Mouse (Mus musculus) intestine, postnatal 0 days (tissue): Measurements from ENCODE around the gene Zfpl1. TPM values are rescaled to one million over a fixed set of nuclear protein-coding genes. Genes with fewer than 3 reads are reported as not detected.
A peak's percentile ranks its signal among the peaks of the same experiment; 100 is the strongest.

ENCODE experiments used
- ATAC-seq: fragments of 200-750 bp; cut with Nextera tagmentation; 2 replicates; pipeline ENCODE4 v1.8.0; 2017; ENCODE audit warnings: mild to moderate bottlenecking, moderate TSS enrichment, moderate library complexity
- H3K27ac ChIP-seq: fragments of 300-500 bp; sonication (generic); 2 replicates; pipeline ENCODE4 v1.5.1; 2014; ENCODE audit warnings: mild to moderate bottlenecking, low read depth, low read length, moderate library complexity
- H3K27me3 ChIP-seq: fragments of 300-500 bp; sonication (generic); replicated peaks from 2 replicates; pipeline ENCODE4 v1.6.1; 2014; ENCODE audit warnings: low read length, mixed read lengths; ENCODE audit not compliant: control insufficient read depth, insufficient read depth
- H3K36me3 ChIP-seq: fragments of 300-500 bp; sonication (generic); 2 replicates; pipeline ENCODE4 v1.6.1; 2014; ENCODE audit warnings: mild to moderate bottlenecking, moderate library complexity; ENCODE audit not compliant: control insufficient read depth, insufficient read depth
- H3K4me1 ChIP-seq: fragments of 300-500 bp; sonication (generic); replicated peaks from 2 replicates; pipeline ENCODE4 v1.6.1; 2014; ENCODE audit warnings: antibody characterized with exemption, low read length, mixed read lengths; ENCODE audit not compliant: control insufficient read depth, insufficient read depth
- H3K4me2 ChIP-seq: fragments of 300-500 bp; sonication (generic); replicated peaks from 2 replicates; pipeline ENCODE4 v1.6.1; 2014; ENCODE audit warnings: low read depth, mild to moderate bottlenecking, moderate library complexity
- H3K4me3 ChIP-seq: fragments of 300-500 bp; sonication (generic); 2 replicates; pipeline ENCODE4 v1.5.1; 2014; ENCODE audit warnings: low read depth, low read length
- H3K9ac ChIP-seq: fragments of 300-500 bp; sonication (generic); 2 replicates; pipeline ENCODE4 v1.6.1; 2014; ENCODE audit warnings: mild to moderate bottlenecking, low read depth, low read length
- H3K9me3 ChIP-seq: fragments of 300-500 bp; sonication (generic); 2 replicates; pipeline ENCODE4 v1.6.1; 2016; ENCODE audit warnings: mixed run types; ENCODE audit not compliant: control insufficient read depth
- CTCF ChIP-seq: sonication (generic); IDR thresholded peaks from 2 replicates; pipeline ENCODE4 v1.5.1; 2016; ENCODE audit warnings: low read depth, mild to moderate bottlenecking, control low read depth, antibody characterized with exemption, moderate library complexity
- WGBS: fragments of 180-500 bp; shearing (Covaris S2); extraction: QIAGEN DNeasy Blood & Tissue Kit; methylation state at CpG from one replicate; pipeline ENCODE4 v1.1.7; 2014; 5-methylcytosine and 5-hydroxymethylcytosine counted together
- polyA plus RNA-seq: library from polyadenylated mRNA; unstranded; fragments of >200 nt; fragmentation: Nextera tagmentation; extraction: Ambion mirVana; gene quantifications from 2 replicates; pipeline ENCODE4 v1.2.1, GENCODE M21; 2015

Zfpl1 gene
- polyA plus RNA-seq, 1 experiment from 2014 or later = 54.9 TPM

DNA sequence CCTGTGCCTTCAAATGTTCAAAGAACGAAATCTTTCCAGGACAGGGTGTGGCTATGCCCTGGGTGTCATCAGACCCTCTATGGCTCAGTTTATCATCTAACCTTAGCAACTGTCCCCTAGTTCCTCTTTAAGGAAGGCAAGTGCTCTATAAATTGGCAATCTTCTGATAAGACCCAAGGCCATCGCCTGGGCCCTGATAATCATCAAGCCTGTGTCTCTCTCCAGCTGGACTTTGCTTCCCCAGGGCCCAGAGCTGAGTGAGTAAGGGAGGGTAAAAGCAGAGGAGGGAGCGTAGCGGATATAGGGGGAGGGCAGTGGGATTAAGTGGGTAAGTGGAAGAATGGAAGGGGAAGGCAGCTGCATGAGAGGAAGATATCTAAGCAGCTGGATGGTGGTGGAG lies 19.7 kb upstream of the Zfpl1 start:
- Histone ChIP-seq H3K27ac (peak overlapping the region; percentile 31; the same call in 1 of the 2 replicates), H3K27me3 (no peaks in the 10 kb centered on the region), H3K9me3 (no peaks in the 10 kb centered on the region), H3K4me3 (no peak overlapping the region), H3K9ac (no peak overlapping the region), H3K4me2 (peak overlapping the region; percentile 63; the same call in 1 of the 2 replicates), H3K36me3 (peaks cover 5% of the 10 kb centered on the region; the same call in 1 of the 2 replicates), H3K4me1 (0 out of 2 replicates have a peak, but pooled peaks cover 5% of the 10 kb centered on the region)
- WGBS = 34% methylated on average over 4 of the region's 4 CpGs
- ATAC-seq = peak; percentile 41
- no peak for TF ChIP-seq CTCF

DNA sequence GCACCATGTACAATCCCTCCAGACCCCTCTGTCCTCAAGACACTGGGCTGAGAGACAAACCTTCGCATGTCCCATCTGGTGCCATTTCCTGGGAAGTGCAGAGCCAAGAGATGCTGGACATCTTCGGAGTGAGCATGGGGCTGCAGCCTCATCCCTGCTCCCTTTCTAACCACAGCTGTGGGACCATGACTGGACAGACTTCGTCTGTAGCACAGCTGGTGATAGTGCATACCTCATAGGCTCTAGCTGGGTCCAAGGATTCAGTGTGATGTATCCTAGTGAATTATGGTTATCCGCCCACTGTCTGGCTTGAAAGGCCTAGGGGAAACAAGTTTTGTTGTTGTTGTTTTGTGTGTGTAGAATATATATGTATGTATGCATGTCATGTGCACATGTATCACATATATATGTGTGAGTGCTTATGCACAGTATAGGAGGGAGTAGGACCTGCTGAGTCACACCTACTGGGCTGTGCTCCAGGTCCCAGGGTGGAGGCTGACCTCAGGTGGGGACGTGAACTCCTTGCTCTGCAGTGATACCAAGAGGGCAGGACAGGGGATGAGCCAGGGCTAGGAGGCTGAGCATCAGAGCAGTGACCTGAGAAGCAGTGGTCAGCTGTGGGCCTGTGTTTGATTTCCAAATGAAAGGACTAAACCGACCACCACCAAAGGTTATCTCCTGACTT lies 17.6 kb upstream of the Zfpl1 start:
- Histone ChIP-seq H3K27me3 (no peaks in the 10 kb centered on the region), H3K36me3 (no peaks in the 10 kb centered on the region), H3K4me1 (0 out of 2 replicates have a peak, but pooled peaks cover 5% of the 10 kb centered on the region), H3K4me2 (no peak overlapping the region), H3K9ac (no peak overlapping the region), H3K9me3 (no peaks in the 10 kb centered on the region), H3K4me3 (no peak overlapping the region), H3K27ac (no peak overlapping the region)
- no peak for TF ChIP-seq CTCF
- ATAC-seq = no peak
- 74% methylated on average over 6 of the region's 6 CpGs for WGBS

- Histone ChIP-seq H3K9ac (no peak overlapping the region), H3K36me3 (no peaks in the 10 kb centered on the region), H3K27me3 (no peaks in the 10 kb centered on the region), H3K27ac (no peak overlapping the region), H3K4me3 (no peak overlapping the region), H3K9me3 (no peaks in the 10 kb centered on the region), H3K4me2 (no peak overlapping the region), H3K4me1 (0 out of 2 replicates have a peak, but pooled peaks cover 5% of the 10 kb centered on the region)
- 63% methylated on average over 6 of the region's 6 CpGs for WGBS
- TF ChIP-seq CTCF = no peak
- no peak for ATAC-seq
Measured at GRCm38 (mm10) chr19:6101186-6101585, 16.4 kb upstream of the Zfpl1 start.

DNA sequence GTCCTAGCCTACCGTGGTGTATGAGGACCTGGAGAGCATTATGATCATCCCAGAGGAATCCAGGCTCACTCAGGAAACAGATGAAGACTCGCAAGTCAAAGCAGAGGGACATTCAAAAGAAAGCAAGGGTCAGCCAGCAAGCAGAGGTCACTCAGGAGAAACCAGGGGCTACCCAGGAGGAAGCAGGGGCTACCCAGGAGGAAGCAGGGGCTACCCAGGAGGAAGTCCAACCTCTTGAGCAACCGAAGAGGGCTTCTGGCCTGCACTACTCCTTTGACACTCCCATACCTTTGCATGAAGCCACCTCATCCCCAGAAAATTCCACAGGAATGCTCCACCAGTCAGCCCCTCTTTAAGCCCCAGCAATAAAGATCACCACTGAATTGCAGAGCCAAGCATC lies 13.1 kb upstream of the Zfpl1 start:
- TF ChIP-seq CTCF = no peak
- Histone ChIP-seq H3K27me3 (no peaks in the 10 kb centered on the region), H3K4me3 (no peak overlapping the region), H3K4me2 (no peak overlapping the region), H3K27ac (no peak overlapping the region), H3K4me1 (no peaks in the 10 kb centered on the region), H3K36me3 (peaks cover 12% of the 10 kb centered on the region; the same call in 1 of the 2 replicates), H3K9ac (no peak overlapping the region), H3K9me3 (no peaks in the 10 kb centered on the region)
- WGBS = 83% methylated on average over 3 of the region's 3 CpGs
- no peak for ATAC-seq

DNA sequence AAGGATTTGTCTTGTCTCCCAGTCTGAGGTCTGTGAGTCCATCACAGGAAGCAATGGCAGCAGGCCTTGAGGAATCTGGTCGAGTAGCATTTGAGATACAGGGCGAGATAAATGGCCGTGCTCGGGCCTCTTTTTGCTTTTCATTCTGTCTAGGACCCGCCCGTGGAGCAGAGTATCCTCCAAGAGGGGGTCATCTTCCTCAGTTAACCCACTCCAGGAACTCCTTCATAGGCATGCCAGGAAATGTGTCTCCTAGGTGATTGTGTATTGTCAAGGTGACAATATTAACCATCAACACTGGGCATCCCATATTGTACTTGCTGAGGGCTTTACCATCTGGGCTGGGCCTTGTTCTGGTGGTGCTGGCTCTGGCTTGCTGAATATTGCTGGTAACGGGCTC lies 9.4 kb upstream of the Zfpl1 start, which contains the start of gene AC131692.1:
Gene AC131692.1, plus strand, starts transcription at position 301 of the 400 bp plus-strand sequence.
- H3K27me3 ChIP-seq = no peaks in the 10 kb centered on the region
- ATAC-seq = no peak
- H3K4me2 ChIP-seq = no peak within 1 kb of the TSS
- no peak within 1 kb of the TSS for H3K9ac ChIP-seq
- WGBS = 84% methylated on average over 7 of the region's 7 CpGs
- no peak within 1 kb of the TSS for H3K4me3 ChIP-seq
- no peak for TF ChIP-seq CTCF
- H3K9me3 ChIP-seq = no peaks in the 10 kb centered on the region
- H3K27ac ChIP-seq = no peak within 1 kb of the TSS
- H3K4me1 ChIP-seq = no peaks in the 10 kb centered on the region
- peaks cover 22% of the 10 kb centered on the region; the same call in 1 of the 2 replicates for H3K36me3 ChIP-seq

GRCm38 (mm10) chr19:6088841-6089240 lies 4.1 kb upstream of the Zfpl1 start:
- ATAC-seq = no peak
- Histone ChIP-seq H3K36me3 (peaks cover 22% of the 10 kb centered on the region), H3K9ac (no peak overlapping the region), H3K4me1 (no peaks in the 10 kb centered on the region; the same call in 1 of the 2 replicates), H3K27ac (no peak overlapping the region), H3K4me2 (no peak overlapping the region), H3K9me3 (no peaks in the 10 kb centered on the region), H3K27me3 (no peaks in the 10 kb centered on the region), H3K4me3 (no peak overlapping the region)
- WGBS = 84% methylated on average over 13 of the region's 13 CpGs
- no peak for TF ChIP-seq CTCF
